Mouse (Mus musculus) layer of hippocampus, adult 9-10 months (tissue): ENCODE measurements at regions not wholly inside any gene's neighbourhood (a gene's known extent, or its start where the extent isn't known, plus 50 kb on each side); places are given as distances from the start of the nearest gene placed in this dataset.

Source experiments
- DNase-seq: peaks from one replicate; pipeline ENCODE4 v3.0.0; 2022; ENCODE audit warnings: low spot score

GRCm38 (mm10) chr6:4405301-4405700, 99.3 kb upstream of the Col1a2 start:
- no peak for DNase-seq

- peak; percentile 44 for DNase-seq
These were observed 96.9 kb upstream of the Col1a2 start for GRCm38 (mm10) chr6:4407748-4408147.

DNA sequence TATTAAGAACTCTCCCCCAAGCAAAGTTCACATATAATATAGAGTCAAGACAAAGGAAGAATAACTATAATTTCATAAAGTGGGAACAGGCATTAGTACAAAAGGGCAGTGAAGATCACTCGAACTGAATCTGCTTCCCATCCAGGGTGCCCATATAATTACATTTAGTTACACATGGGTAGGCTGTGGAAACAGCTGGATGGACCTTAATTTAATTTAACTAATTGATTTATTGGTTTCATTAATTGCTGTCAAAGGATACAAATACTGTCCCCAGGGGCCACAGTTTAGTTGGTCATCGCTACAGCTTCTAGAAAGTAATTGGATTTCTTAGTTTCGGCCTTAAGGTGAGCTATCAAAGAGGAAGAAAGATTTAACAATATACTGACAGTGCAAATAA, 91.4 kb upstream of the Col1a2 start:
- no peak for DNase-seq

- peak; percentile 13 for DNase-seq
These were observed 90.4 kb upstream of the Col1a2 start for GRCm38 (mm10) chr6:4414166-4414565.

- no peak for DNase-seq
These were observed 89.4 kb upstream of the Col1a2 start for GRCm38 (mm10) chr6:4415206-4415605.

DNA sequence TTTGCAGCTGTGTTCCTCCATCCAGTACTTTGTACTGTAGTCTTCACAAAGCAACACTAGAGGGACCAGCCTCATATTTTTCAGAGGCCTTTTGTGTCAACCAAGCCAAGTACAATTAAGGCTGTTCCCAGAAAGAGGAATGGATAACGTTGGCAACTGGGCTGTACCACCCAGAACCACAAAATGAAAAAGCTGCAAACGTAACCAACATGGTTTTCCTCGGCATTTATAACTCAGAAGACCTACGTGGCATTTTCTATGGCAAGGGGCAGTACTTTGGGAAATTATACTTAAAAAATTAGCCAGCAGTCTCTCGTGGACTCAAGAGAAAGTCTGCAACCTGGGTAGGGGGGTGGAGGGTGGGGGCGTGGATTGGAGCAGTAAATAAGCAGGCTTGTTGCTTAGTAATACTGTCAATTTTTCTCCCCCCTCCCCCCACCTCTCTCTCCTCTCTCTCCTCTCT, 87.3 kb upstream of the Col1a2 start:
- peak; percentile 15 for DNase-seq

DNA sequence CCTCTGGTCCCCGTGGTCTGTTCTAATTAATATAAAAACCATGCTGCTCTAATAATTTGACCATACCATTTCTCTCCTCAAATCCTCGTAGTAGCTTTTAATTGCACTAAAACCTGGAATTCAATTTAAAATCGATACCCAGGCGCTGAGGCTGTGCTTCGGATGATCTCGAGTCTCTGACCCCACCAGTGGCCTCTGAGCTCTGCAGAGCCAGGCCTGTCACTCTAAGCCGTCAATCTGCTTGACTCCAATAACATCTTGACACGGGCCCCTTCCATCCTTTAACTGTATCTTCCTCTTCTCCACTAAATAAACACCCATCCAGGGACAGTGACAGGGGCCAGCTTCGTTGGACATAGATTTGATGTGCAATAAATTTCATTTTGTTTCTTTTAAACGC, 86.2 kb upstream of the Col1a2 start:
- DNase-seq: no peak

DNA sequence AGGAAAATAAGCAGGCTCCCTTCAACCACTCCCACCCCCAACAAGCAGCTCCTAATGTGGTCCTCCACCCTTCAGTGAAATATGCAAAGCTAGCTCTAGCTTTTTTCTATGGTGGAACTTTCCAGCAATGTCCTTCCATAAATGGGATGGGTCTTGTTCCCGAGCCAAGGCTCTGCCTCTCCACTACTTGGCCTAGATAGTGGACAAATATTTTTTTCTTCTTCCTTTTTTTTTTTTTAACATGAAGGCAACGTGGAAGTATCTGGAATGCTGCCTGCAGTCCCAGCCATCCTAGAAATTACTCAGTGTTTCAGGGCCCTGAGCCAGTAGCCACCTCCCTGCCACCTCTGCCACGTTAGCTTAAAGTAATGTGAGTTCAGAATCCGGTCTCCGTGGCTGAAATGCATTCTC, 85.7 kb upstream of the Col1a2 start:
- no peak for DNase-seq

GRCm38 (mm10) chr6:4421466-4421865, 83.1 kb upstream of the Col1a2 start:
- no peak for DNase-seq

- DNase-seq: no peak
These were observed 77.5 kb upstream of the Col1a2 start for GRCm38 (mm10) chr6:4427122-4427521.

DNA sequence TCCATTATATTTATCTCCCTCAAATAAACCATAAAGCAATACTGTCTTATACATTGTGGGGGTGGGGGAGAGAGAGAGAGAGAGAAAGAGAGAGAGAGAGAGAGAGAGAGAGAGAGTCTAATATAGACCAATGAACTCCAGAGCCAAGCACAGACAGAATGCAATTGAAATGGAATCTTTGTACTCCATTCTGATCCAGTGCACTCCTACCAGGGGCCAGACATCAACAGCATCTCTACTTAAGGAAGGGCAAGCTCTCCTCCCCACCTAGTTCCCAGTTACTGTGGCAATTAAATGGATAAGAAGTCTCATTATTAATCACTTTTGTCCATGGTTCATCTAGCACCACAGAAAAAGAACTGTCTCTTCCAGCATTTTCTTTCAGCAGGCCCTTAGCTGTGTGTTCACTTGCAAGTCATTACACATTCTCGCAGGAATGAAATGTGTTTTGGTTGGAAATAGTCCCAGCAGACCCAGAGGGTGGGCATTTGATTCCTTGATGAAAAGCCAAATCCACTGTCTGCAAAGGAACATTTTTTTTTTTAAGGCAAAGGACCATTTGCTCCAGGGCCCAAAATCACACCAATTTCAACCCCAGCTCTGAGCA, 73.8 kb upstream of the Col1a2 start:
- DNase-seq: peak; percentile 6

- DNase-seq: no peak
These were observed 72.4 kb upstream of the Col1a2 start for GRCm38 (mm10) chr6:4432192-4432591.

- no peak for DNase-seq
These were observed 68.2 kb upstream of the Col1a2 start for GRCm38 (mm10) chr6:4436439-4436838.

DNA sequence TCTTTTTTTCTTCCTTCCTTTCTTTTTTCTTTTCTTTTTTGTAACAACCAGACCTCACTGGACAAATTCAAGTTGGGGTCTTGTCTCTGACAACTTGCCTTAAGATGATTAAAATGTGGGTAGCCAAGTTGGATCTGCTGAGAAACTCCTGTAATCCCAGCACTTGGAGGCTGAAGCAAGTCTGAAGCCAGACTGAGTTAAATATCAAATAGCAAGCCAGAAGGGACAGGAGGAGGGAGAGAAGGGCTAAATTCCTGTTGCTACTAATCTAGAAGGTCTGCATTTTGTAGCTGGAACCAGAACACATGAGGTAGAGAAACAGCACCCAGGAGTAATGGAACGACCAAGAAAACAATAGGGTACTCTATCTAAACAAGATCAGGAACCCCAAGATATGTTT, 67.7 kb upstream of the Col1a2 start:
- DNase-seq: no peak

GRCm38 (mm10) chr6:4441618-4442167, 62.9 kb upstream of the Col1a2 start:
- no peak for DNase-seq

- no peak for DNase-seq
These were observed 58.7 kb upstream of the Col1a2 start for GRCm38 (mm10) chr6:4445906-4446305.

GRCm38 (mm10) chr6:4451227-4451626, 53.4 kb upstream of the Col1a2 start:
- DNase-seq: no peak
